Mouse (Mus musculus) myocyte (in vitro differentiated cells): Measurements from ENCODE around the gene Vmn1r197. TPM values are rescaled to one million over a fixed set of nuclear protein-coding genes. Genes with fewer than 3 reads are reported as not detected.
"Not testable (repeated sequence)": the region's sequence is repeated elsewhere in the genome, so short reads cannot be mapped to it uniquely, and the experiment has no call there.

Experiments used
- H3K27me3 ChIP-seq: one replicate; pipeline ENCODE4 v1.6.1; 2011; ENCODE audit not compliant: control insufficient read depth, insufficient read depth, insufficient read length
- H3K36me3 ChIP-seq: one replicate; pipeline ENCODE4 v1.6.1; 2011; ENCODE audit not compliant: control insufficient read depth, insufficient read depth
- H3K4me2 ChIP-seq: one replicate; pipeline ENCODE4 v1.6.1; 2011; ENCODE audit warnings: low read depth, control low read depth
- H3K4me3 ChIP-seq: one replicate; pipeline ENCODE4 v1.5.1; 2011; ENCODE audit warnings: mild to moderate bottlenecking, control low read depth, moderate library complexity
- H3K79me2 ChIP-seq: one replicate; pipeline ENCODE4 v1.6.1; 2011; ENCODE audit not compliant: control insufficient read depth, insufficient read depth
- H3ac ChIP-seq: one replicate; pipeline ENCODE4 v1.6.1; 2011; ENCODE audit not compliant: control insufficient read depth, insufficient read length
- CEBPB ChIP-seq: IDR thresholded peaks from 2 replicates; pipeline ENCODE4 v1.6.1; 2011; ENCODE audit warnings: mild to moderate bottlenecking, moderate library complexity; ENCODE audit not compliant: poor library complexity, insufficient read depth, severe bottlenecking
- E2F4 ChIP-seq: IDR thresholded peaks from one replicate; pipeline ENCODE4 v1.6.1; 2011; ENCODE audit warnings: mild to moderate bottlenecking, control low read depth, moderate library complexity; ENCODE audit not compliant: insufficient read depth
- MAX ChIP-seq: IDR thresholded peaks from one replicate; pipeline ENCODE4 v1.6.1; 2011; ENCODE audit warnings: low read depth, mild to moderate bottlenecking, control low read depth
- MYOD1 ChIP-seq, 3 experiments: IDR thresholded peaks; one replicate each; pipeline ENCODE4 v1.6.1; 2011; ENCODE audit warnings: control low read depth in 2 of 3, low read depth in 2 of 3, mild to moderate bottlenecking in 2 of 3, moderate library complexity in 1 of 3; ENCODE audit not compliant: insufficient read length in 2 of 3, control insufficient read depth in 1 of 3
- MYOG ChIP-seq, 3 experiments: IDR thresholded peaks; one replicate each; pipeline ENCODE4 v1.6.1; 2011; ENCODE audit warnings: control low read depth in 2 of 3, low read depth in 2 of 3, mild to moderate bottlenecking in 2 of 3; ENCODE audit not compliant: insufficient read length in 2 of 3, control insufficient read depth in 1 of 3, insufficient read depth in 1 of 3
- POLR2A ChIP-seq: IDR thresholded peaks from one replicate; pipeline ENCODE4 v1.6.1; 2011; ENCODE audit warnings: low read depth, mild to moderate bottlenecking, control low read depth, moderate library complexity; ENCODE audit not compliant: insufficient read length
- POLR2AphosphoS2 ChIP-seq: IDR thresholded peaks from one replicate; pipeline ENCODE4 v1.6.1; 2011; ENCODE audit warnings: low read depth, control low read depth; ENCODE audit not compliant: insufficient read length
- REST ChIP-seq: IDR thresholded peaks from one replicate; pipeline ENCODE4 v1.6.1; 2011; ENCODE audit warnings: mild to moderate bottlenecking, control low read depth, moderate library complexity; ENCODE audit not compliant: insufficient read depth, insufficient read length
- SRF ChIP-seq: IDR thresholded peaks from one replicate; pipeline ENCODE4 v1.6.1; 2011; ENCODE audit warnings: low read depth; ENCODE audit not compliant: control insufficient read depth, insufficient read length
- TCF12 ChIP-seq: IDR thresholded peaks from one replicate; pipeline ENCODE4 v1.6.1; 2011; ENCODE audit warnings: mild to moderate bottlenecking, control low read depth; ENCODE audit not compliant: poor library complexity, insufficient read depth, severe bottlenecking
- TCF3 ChIP-seq: IDR thresholded peaks from one replicate; pipeline ENCODE4 v1.6.1; 2011; ENCODE audit warnings: low read depth, control low read depth; ENCODE audit not compliant: insufficient read length
- USF1 ChIP-seq: IDR thresholded peaks from one replicate; pipeline ENCODE4 v1.6.1; 2011; ENCODE audit warnings: low read depth, mild to moderate bottlenecking, control low read depth, moderate library complexity
- polyA plus RNA-seq: library from polyadenylated mRNA; unstranded; fragments of >200 nt; fragmentation: generic; extraction: Trizol; gene quantifications from one replicate; pipeline ENCODE4 v1.2.1, GENCODE M21; 2012; ENCODE audit warnings: missing spikeins

Vmn1r197 gene
- polyA plus RNA-seq, result not detected

GRCm38 (mm10) chr13:22324289-22324688, at the start of gene Vmn1r197:
Gene Vmn1r197 (plus strand): TSS chr13:22324589.
- Histone ChIP-seq H3K27me3 (no peaks in the 10 kb centered on the region), H3K4me3 (no peak within 1 kb of the TSS), H3K79me2 (no peaks in the 10 kb centered on the region), H3ac (no peak within 1 kb of the TSS), H3K36me3 (no peaks in the 10 kb centered on the region), H3K4me2 (no peak within 1 kb of the TSS)
- TF ChIP-seq MYOG (IDR thresholded peaks at IDR 0.05; ENCODE audit: control insufficient read depth in 1 of 3, insufficient read depth in 1 of 3, insufficient read length in 2 of 3, low read depth in 2 of 3) (no peak), REST (no peak), TCF12 (no peak), TCF3 (no peak), CEBPB (no peak), POLR2AphosphoS2 (no peak), MAX (no peak), USF1 (no peak)

GRCm38 (mm10) chr13:22284578-22284977, 39.8 kb upstream of the Vmn1r197 start:
- H3K36me3 ChIP-seq, result no peaks in the 10 kb centered on the region
- TF ChIP-seq USF1 (no peak), REST (no peak), MYOD1 (IDR thresholded peaks at IDR 0.05; ENCODE audit: control insufficient read depth in 1 of 3, insufficient read length in 2 of 3, low read depth in 2 of 3) (no peak), CEBPB (no peak), TCF3 (no peak), POLR2AphosphoS2 (no peak), POLR2A (no peak), TCF12 (no peak), SRF (no peak), E2F4 (no peak), MAX (no peak), MYOG (IDR thresholded peaks at IDR 0.05; ENCODE audit: control insufficient read depth in 1 of 3, insufficient read depth in 1 of 3, insufficient read length in 2 of 3, low read depth in 2 of 3) (no peak)
- H3K27me3 ChIP-seq, result no peaks in the 10 kb centered on the region
- no peak overlapping the region for H3K4me2 ChIP-seq
- no peak overlapping the region for H3ac ChIP-seq
- H3K79me2 ChIP-seq, result no peaks in the 10 kb centered on the region
- H3K4me3 ChIP-seq, result no peak overlapping the region

GRCm38 (mm10) chr13:22289620-22290019, 34.8 kb upstream of the Vmn1r197 start, which contains the start of gene Vmn1r196:
Gene Vmn1r196 (plus strand): TSS chr13:22289920.
- H3ac ChIP-seq, result no peak within 1 kb of the TSS
- TF ChIP-seq SRF, result no peak
- no peak for TF ChIP-seq TCF3
- TF ChIP-seq POLR2AphosphoS2, result no peak
- no peak for TF ChIP-seq TCF12
- no peak for TF ChIP-seq USF1
- no peak for TF ChIP-seq MYOG (IDR thresholded peaks at IDR 0.05; ENCODE audit: control insufficient read depth in 1 of 3, insufficient read depth in 1 of 3, insufficient read length in 2 of 3, low read depth in 2 of 3)
- no peak for TF ChIP-seq E2F4
- TF ChIP-seq REST, result no peak
- TF ChIP-seq MYOD1 (IDR thresholded peaks at IDR 0.05; ENCODE audit: control insufficient read depth in 1 of 3, insufficient read length in 2 of 3, low read depth in 2 of 3), result no peak
- TF ChIP-seq MAX, result no peak
- no peak for TF ChIP-seq CEBPB
- no peak for TF ChIP-seq POLR2A
- H3K4me3 ChIP-seq, result no peak within 1 kb of the TSS
- no peaks in the 10 kb centered on the region for H3K36me3 ChIP-seq
- no peaks in the 10 kb centered on the region for H3K27me3 ChIP-seq
- no peak within 1 kb of the TSS for H3K4me2 ChIP-seq
- H3K79me2 ChIP-seq, result no peaks in the 10 kb centered on the region

GRCm38 (mm10) chr13:22308075-22308474, 16.3 kb upstream of the Vmn1r197 start:
- not testable (repeated sequence) for H3K79me2 ChIP-seq, H3ac ChIP-seq, H3K4me3 ChIP-seq, H3K36me3 ChIP-seq, H3K4me2 ChIP-seq, H3K27me3 ChIP-seq

GRCm38 (mm10) chr13:22315361-22315760, 9.0 kb upstream of the Vmn1r197 start:
- no peaks in the 10 kb centered on the region for H3K36me3 ChIP-seq
- no peak overlapping the region for H3K4me2 ChIP-seq
- no peak for TF ChIP-seq USF1
- no peak for TF ChIP-seq TCF12
- no peak for TF ChIP-seq SRF
- TF ChIP-seq E2F4, result no peak
- no peak for TF ChIP-seq TCF3
- TF ChIP-seq MYOD1 (IDR thresholded peaks at IDR 0.05; ENCODE audit: control insufficient read depth in 1 of 3, insufficient read length in 2 of 3, low read depth in 2 of 3), result no peak
- TF ChIP-seq POLR2A, result no peak
- no peak overlapping the region for H3K4me3 ChIP-seq
- H3K27me3 ChIP-seq, result no peaks in the 10 kb centered on the region
- H3ac ChIP-seq, result no peak overlapping the region
- H3K79me2 ChIP-seq, result no peaks in the 10 kb centered on the region
